Mouse (Mus musculus): ENCODE measurements around the gene Zfp963.

- TF ChIP-seq CTCF (IDR thresholded peaks at IDR 0.05; ENCODE audit: extremely low read depth, insufficient read depth, insufficient read length, insufficient replicate concordance) (no peak), POLR2A (IDR thresholded peaks at IDR 0.05; ENCODE audit: low read depth, low read length) (no peak)
Observed at GRCm38 (mm10) chr8:69771221-69771620, 21.5 kb upstream of the Zfp963 start.

Measured in spleen, adult 2 months (tissue).